Mouse (Mus musculus) CH12.LX (cell line): ENCODE results near the gene Abhd14b.

Experiments
- GABPA ChIP-seq: IDR thresholded peaks from 2 replicates; pipeline ENCODE4 v1.6.1; 2012; ENCODE audit warnings: low read depth, low read length, improper control_type of control experiment, inconsistent platforms; ENCODE audit not compliant: insufficient replicate concordance
- MXI1 ChIP-seq: IDR thresholded peaks from 2 replicates; pipeline ENCODE4 v1.6.1; 2011; ENCODE audit warnings: mild to moderate bottlenecking, low read depth, low read length, improper control_type of control experiment
- POLR2A ChIP-seq: IDR thresholded peaks from 2 replicates; pipeline ENCODE4 v1.6.1; 2011; ENCODE audit warnings: low read depth, mild to moderate bottlenecking, improper control_type of control experiment, low read length
- TCF12 ChIP-seq: IDR thresholded peaks from 2 replicates; pipeline ENCODE4 v1.6.1; 2014; ENCODE audit warnings: low read depth, mild to moderate bottlenecking, inconsistent platforms, low read length, improper control_type of control experiment
- USF2 ChIP-seq: conservative IDR thresholded peaks from 2 replicates; pipeline ENCODE4 v1.6.1; 2011; ENCODE audit warnings: low read depth, low read length, improper control_type of control experiment

DNA sequence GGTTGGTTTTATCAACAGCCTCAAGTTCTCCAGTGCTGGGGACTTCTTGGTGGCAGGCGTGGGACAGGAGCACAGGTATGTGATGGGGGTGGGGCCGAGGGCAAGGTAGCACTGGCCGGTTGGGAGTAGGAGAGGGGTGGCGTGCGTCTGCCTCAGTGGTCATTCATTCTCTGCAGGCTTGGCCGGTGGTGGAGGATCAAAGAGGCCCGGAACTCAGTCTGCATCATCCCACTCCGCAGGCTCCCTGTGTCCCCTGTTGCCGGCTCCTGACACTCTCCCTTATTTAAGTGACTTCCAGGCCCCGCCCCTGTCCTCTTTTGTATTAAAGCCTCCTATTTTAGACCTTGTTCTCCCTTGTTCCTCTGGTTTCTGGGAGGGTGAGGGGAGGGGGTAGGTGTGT is 37.8 kb downstream of the Abhd14b start:
- TF ChIP-seq TCF12 (no peak), USF2 (no peak), MXI1 (no peak), GABPA (no peak), POLR2A (no peak)
